Mouse (Mus musculus): ENCODE data around the gene 2610002M06Rik. TPM values are rescaled to one million over a fixed set of nuclear protein-coding genes. Genes with fewer than 3 reads are reported as not detected.

2610002M06Rik gene
- polyA plus RNA-seq, 1 experiment from 2014 or later, result 11.5 TPM

Other genes with a start within 250 kb of the 2610002M06Rik start
- gene Tbx22, start 148.4 kb downstream of the 2610002M06Rik start, polyA plus RNA-seq (2016; fragmentation: Nextera tagmentation; extraction: Ambion mirVana), result 0.04 TPM in 1 of 2 replicates, not detected in the other
- not detected in 2 replicates for gene Tent5d, start 23.7 kb downstream of the 2610002M06Rik start, polyA plus RNA-seq (2016; fragmentation: Nextera tagmentation; extraction: Ambion mirVana)
- not detected in 2 replicates for gene Gm732, start 132.1 kb upstream of the 2610002M06Rik start, polyA plus RNA-seq (2016; fragmentation: Nextera tagmentation; extraction: Ambion mirVana)